Mouse (Mus musculus): ENCODE measurements around the gene Capn15. TPM values are rescaled to one million over a fixed set of nuclear protein-coding genes. Genes with fewer than 3 reads are reported as not detected.
A peak's percentile ranks its signal among the peaks of the same experiment; 100 is the strongest.

Capn15 gene
- 32.5 and 32.6 TPM in 2 replicates for polyA plus RNA-seq (2016; fragmentation: Nextera tagmentation; extraction: Ambion mirVana)

DNA sequence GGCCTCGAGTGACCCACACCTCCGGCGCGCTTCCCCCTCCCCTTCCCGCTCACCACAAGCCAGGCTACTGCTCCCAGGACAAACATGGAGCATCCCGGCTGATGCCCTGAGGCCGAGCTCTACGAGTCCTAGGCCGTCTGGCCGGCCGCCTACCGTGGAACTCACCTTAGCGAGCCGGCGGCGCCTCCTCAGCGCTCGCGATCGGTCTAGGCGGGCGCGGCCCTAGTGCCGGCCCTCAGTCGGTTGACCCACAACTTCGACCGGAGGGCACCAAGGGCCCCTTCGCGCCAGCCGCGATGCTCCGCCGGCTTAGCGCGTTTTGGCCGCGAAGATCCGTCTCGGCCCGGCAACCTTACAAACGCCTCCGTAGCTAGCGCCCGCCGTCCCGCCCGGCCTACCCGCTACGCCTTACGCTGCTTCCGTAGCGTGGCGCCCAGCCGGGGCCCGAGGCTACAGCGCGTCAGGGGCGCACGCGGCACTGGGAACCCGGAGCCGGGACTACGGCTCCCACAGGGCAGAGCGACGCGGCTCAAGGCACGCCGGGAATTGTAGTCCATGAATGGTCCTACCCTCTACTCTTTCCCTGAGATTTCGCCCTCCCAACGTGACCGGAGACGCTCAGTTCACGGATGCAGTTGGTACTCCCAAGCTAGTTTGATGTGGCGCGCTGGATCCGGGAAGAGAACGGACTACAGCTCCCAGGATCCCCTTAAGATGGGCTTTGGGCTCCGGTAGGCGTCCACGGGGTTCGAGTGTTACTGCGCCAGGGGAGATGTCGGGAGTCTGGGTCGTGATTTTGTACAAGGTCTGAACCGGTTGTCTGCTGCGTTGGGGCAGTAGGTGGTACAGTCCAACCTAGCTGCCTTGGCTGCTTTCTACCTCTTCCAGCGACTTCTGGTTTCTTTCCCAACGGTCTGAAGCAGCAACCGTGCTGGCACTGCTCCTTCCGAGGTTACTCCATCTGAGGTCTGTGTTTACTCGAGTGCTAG, at the start of gene Capn15:
Gene Capn15, minus strand, starts transcription at position 491 of the 989 bp plus-strand sequence.
- Histone ChIP-seq H3K4me2 (replicated peaks) (peak within 1 kb of the TSS; percentile 74), H3K27ac (peak within 1 kb of the TSS; percentile 91), H3K9ac (peak within 1 kb of the TSS; percentile 91), H3K27me3 (no peaks in the 10 kb centered on the region), H3K9me3 (replicated peaks) (no peaks in the 10 kb centered on the region), H3K4me1 (peaks cover 29% of the 10 kb centered on the region), H3K4me3 (peak within 1 kb of the TSS; percentile 84), H3K36me3 (peaks cover 31% of the 10 kb centered on the region)
- peak; percentile 99 for ATAC-seq (ENCODE audit: low FRiP score)
- WGBS, result under 1% methylated on average over 90 of the region's 91 CpGs

DNA sequence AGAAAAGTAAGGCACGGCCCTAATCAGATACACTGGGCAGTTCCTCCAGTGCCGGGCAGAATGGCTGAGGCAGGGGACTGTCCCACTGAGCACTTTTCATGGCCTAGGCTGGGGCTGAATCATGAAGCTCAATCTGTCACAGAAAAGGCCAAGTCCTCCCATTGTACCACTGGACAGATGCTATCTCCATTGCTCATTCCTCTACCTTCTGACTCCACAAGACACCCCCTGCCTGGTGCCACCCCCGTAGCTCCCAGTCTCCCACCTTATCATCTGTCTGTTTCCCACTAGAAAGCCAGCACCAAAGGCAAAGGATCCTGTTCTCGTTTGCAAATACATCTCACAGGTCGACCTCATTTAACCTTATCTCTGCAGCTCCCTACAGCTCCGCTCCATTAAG, 46.4 kb upstream of the Capn15 start:
- 88% methylated on average over 6 of the region's 6 CpGs for WGBS
- no peaks in the 10 kb centered on the region for H3K27me3 ChIP-seq
- no peak overlapping the region for H3K4me2 ChIP-seq (replicated peaks)
- no peak overlapping the region for H3K4me3 ChIP-seq
- H3K9me3 ChIP-seq (replicated peaks), result no peaks in the 10 kb centered on the region
- H3K36me3 ChIP-seq, result peaks cover 49% of the 10 kb centered on the region
- H3K27ac ChIP-seq, result no peak overlapping the region
- H3K4me1 ChIP-seq, result no peaks in the 10 kb centered on the region
- ATAC-seq (ENCODE audit: low FRiP score), result no peak
- H3K9ac ChIP-seq, result no peak overlapping the region

DNA sequence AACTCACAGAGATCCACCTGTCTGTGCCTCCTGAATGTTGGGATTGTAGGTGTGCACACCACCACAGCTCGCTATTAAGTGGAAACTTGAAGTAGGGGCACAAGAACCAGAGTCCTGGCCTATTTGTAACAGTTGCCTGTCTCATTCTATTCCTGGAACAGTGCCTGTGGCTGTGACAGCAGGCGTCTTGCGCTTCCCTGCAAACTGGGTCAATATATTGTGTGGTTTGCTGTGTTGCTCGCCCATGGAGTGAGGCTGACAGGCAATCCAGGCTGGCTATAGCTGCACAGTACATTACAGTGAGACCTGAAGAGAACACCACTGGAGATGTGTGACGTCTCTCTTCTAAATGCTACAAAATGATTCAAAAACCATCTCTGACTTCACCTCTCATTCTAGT, 46.0 kb upstream of the Capn15 start:
- H3K36me3 ChIP-seq, result peaks cover 46% of the 10 kb centered on the region
- H3K4me3 ChIP-seq, result no peak overlapping the region
- no peak overlapping the region for H3K4me2 ChIP-seq (replicated peaks)
- no peak for ATAC-seq (ENCODE audit: low FRiP score)
- H3K4me1 ChIP-seq, result no peaks in the 10 kb centered on the region
- H3K27me3 ChIP-seq, result no peaks in the 10 kb centered on the region
- no peak overlapping the region for H3K9ac ChIP-seq
- no peak overlapping the region for H3K27ac ChIP-seq
- no peaks in the 10 kb centered on the region for H3K9me3 ChIP-seq (replicated peaks)
- 92% methylated on average over 5 of the region's 5 CpGs for WGBS

DNA sequence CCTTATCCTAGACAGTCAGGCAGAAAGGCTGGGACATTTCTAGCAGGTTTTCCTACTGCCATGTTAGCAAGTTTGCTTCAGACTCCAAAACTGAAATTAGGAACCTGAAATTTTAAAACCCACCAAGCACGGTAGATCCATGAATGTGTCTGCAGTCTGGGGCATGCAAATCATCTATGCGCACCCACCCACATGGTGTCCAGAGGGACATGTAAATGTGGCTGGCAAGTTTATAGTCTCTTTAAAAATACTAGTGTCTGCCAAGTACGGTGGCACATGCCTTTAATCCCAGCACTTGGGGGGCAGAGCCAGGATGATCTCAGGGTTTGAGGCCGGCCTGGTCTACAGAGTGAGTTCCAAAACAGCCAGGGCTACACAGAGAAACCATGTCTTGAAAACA, 42.7 kb upstream of the Capn15 start:
- Histone ChIP-seq H3K4me1 (no peaks in the 10 kb centered on the region), H3K9me3 (replicated peaks) (no peaks in the 10 kb centered on the region), H3K36me3 (peaks cover 45% of the 10 kb centered on the region), H3K9ac (no peak overlapping the region), H3K27ac (no peak overlapping the region), H3K27me3 (no peaks in the 10 kb centered on the region), H3K4me3 (no peak overlapping the region), H3K4me2 (replicated peaks) (no peak overlapping the region)
- 94% methylated on average over 4 of the region's 4 CpGs for WGBS
- no peak for ATAC-seq (ENCODE audit: low FRiP score)

DNA sequence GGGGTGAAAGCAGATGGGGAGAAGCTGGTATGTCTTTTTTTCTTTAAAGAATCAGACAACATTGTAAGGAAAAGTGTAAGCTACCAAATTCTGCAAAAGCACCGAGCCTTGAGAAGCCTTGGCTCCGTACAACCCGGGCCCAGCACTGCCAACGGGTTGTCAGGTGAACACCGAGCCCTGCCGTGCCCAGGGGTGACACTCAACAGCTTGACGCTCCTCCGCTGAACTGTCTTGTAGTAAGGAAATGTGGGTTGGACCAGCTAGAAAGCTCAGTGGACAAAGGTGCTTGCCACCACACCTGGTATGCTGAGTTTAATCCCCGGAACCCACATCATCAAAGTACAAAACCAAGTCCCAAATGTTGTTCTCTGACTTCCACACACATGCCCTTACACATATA, 39.1 kb upstream of the Capn15 start:
- ATAC-seq (ENCODE audit: low FRiP score), result no peak
- peaks cover 38% of the 10 kb centered on the region for H3K36me3 ChIP-seq
- no peaks in the 10 kb centered on the region for H3K27me3 ChIP-seq
- no peaks in the 10 kb centered on the region for H3K4me1 ChIP-seq
- H3K9ac ChIP-seq, result no peak overlapping the region
- WGBS, result 94% methylated on average over 9 of the region's 9 CpGs
- no peak overlapping the region for H3K27ac ChIP-seq
- no peak overlapping the region for H3K4me2 ChIP-seq (replicated peaks)
- H3K4me3 ChIP-seq, result no peak overlapping the region
- H3K9me3 ChIP-seq (replicated peaks), result no peaks in the 10 kb centered on the region

DNA sequence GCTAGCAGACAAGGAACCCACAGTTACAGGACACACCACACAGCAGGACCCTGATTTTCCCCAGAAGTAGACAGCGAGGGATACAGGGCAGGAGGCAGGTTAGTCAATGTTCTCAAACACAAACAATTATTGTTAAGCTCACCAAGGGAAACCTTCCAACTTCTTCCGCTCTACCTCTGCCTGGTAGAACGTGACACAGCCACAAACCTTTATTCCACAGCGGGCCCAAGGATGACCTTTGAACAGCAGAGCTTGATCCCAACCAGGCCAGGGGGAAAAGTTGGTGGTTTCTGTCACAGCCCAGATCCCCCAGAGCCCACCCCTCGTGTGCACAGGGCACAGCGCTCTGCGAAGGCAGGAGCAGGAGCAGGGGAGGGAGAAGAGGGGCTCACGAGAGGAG, 38.4 kb upstream of the Capn15 start:
- H3K9ac ChIP-seq, result no peak overlapping the region
- no peaks in the 10 kb centered on the region for H3K4me1 ChIP-seq
- no peak overlapping the region for H3K4me2 ChIP-seq (replicated peaks)
- no peak for ATAC-seq (ENCODE audit: low FRiP score)
- H3K9me3 ChIP-seq (replicated peaks), result no peaks in the 10 kb centered on the region
- H3K36me3 ChIP-seq, result peaks cover 38% of the 10 kb centered on the region
- WGBS, result 94% methylated on average over 8 of the region's 8 CpGs
- no peaks in the 10 kb centered on the region for H3K27me3 ChIP-seq
- no peak overlapping the region for H3K27ac ChIP-seq
- no peak overlapping the region for H3K4me3 ChIP-seq

DNA sequence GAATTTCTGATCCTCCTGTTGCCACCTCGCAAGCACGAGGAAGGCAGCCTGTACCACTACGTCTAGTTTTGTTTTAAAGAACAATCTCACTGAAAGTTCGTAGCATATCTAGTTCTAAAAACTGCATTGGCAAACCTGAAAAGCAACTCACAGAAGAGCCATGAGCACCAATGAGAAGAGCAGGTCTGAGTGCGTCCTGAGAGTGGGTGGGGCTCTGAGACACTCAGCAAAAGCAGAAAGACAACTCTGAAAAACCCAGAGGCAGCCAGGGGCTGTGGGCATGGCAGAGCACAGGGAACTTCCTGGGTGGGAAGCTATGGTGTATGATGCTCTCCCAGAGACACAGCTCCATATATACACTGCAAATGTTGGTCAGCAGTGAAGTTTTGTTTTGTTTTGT, 37.6 kb upstream of the Capn15 start:
- WGBS, result 94% methylated on average over 5 of the region's 5 CpGs
- Histone ChIP-seq H3K9ac (no peak overlapping the region), H3K4me2 (replicated peaks) (no peak overlapping the region)

DNA sequence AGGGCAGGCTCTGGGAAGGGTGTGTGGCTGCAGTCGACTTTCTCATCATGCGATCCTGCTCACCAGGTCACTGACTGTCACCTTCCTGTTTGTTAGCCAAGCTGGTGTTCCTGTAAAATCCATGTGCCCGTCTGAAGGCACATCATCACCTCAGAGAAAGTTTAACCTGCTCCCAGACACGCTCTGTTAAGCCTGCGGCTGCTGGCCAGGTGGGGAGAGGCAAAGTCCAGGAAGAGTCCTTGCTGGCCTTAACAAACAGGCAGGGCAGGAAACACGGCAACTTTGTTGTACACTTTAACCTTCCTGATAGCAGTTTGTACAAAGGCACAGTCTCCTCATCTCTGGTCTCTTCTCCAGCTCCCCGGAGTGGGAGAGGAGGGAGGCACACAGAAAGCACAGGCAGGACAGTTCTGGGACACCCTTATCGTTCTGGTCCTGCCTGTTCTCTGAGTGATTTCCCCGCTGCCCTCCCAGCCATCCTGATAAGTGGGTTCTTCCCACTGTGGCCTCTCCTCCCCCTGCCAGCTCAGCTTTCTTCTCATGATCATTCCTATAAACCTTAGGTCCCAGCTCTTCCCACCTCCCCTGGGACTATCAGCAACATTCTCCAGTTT, 36.2 kb upstream of the Capn15 start:
- Histone ChIP-seq H3K4me3 (no peak overlapping the region), H3K27me3 (no peaks in the 10 kb centered on the region), H3K4me1 (no peaks in the 10 kb centered on the region), H3K9me3 (replicated peaks) (no peaks in the 10 kb centered on the region), H3K27ac (no peak overlapping the region), H3K36me3 (peaks cover 40% of the 10 kb centered on the region), H3K4me2 (replicated peaks) (no peak overlapping the region), H3K9ac (no peak overlapping the region)
- no peak for ATAC-seq (ENCODE audit: low FRiP score)
- 85% methylated on average over 9 of the region's 9 CpGs for WGBS

More for the DNA sequence above, 37.6 kb upstream of the Capn15 start:
- peaks cover 45% of the 10 kb centered on the region for H3K36me3 ChIP-seq
- H3K27ac ChIP-seq, result no peak overlapping the region
- no peaks in the 10 kb centered on the region for H3K4me1 ChIP-seq
- no peaks in the 10 kb centered on the region for H3K27me3 ChIP-seq
- H3K9me3 ChIP-seq (replicated peaks), result no peaks in the 10 kb centered on the region
- no peak overlapping the region for H3K4me3 ChIP-seq
- no peak for ATAC-seq (ENCODE audit: low FRiP score)

DNA sequence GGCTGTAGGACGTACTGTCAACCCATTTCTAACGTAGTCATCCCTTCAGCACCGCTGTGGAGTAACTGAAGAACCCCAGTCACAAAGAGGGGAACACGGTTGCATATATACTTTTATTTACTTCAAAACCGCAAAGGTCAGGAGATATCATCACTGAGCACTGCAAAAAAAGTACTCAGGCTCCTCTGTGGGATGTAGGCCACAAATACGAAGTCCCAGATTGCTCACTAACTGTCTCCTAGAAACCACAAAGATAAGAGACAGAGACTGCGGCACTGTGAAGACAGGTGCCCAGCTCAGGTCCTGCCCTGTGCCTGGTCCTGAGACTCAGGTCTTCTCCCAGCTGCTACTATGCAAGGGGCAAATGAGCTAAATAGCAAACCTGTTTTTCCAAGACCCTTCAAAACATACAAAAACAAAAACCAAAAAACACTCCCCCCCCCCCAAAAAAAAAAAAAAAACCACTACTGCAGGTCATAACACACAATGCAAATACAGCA, 35.3 kb upstream of the Capn15 start:
- H3K36me3 ChIP-seq, result peaks cover 37% of the 10 kb centered on the region
- no peaks in the 10 kb centered on the region for H3K27me3 ChIP-seq
- no peaks in the 10 kb centered on the region for H3K9me3 ChIP-seq (replicated peaks)
- 94% methylated on average over 7 of the region's 7 CpGs for WGBS
- H3K4me3 ChIP-seq, result no peak overlapping the region
- H3K27ac ChIP-seq, result no peak overlapping the region
- no peak overlapping the region for H3K9ac ChIP-seq
- H3K4me2 ChIP-seq (replicated peaks), result no peak overlapping the region
- H3K4me1 ChIP-seq, result no peaks in the 10 kb centered on the region
- no peak for ATAC-seq (ENCODE audit: low FRiP score)

DNA sequence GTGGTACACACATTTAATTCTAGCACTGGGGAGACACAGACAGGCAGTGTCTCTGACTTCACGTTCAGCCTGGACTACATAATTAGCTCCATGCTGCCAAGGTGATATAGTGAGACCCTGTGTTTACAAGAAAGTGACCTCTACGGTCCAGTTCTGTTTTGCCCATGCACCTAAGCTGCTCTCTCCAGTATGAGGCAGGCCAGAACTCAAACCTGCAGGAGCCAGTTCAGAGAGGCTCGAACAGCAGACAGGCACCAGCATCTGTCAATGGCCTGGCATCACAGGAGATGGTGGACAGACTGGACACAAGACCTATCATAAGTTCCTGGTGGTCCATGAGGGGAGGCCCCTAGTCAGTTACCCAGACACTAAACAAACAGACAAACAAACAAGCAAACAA, 32.8 kb upstream of the Capn15 start:
- H3K27ac ChIP-seq, result no peak overlapping the region
- H3K4me2 ChIP-seq (replicated peaks), result no peak overlapping the region
- peaks cover 39% of the 10 kb centered on the region for H3K36me3 ChIP-seq
- H3K27me3 ChIP-seq, result no peaks in the 10 kb centered on the region
- no peaks in the 10 kb centered on the region for H3K4me1 ChIP-seq
- WGBS, result 86% methylated on average over 3 of the region's 3 CpGs
- ATAC-seq (ENCODE audit: low FRiP score), result no peak
- no peak overlapping the region for H3K4me3 ChIP-seq
- H3K9me3 ChIP-seq (replicated peaks), result no peaks in the 10 kb centered on the region
- H3K9ac ChIP-seq, result no peak overlapping the region

DNA sequence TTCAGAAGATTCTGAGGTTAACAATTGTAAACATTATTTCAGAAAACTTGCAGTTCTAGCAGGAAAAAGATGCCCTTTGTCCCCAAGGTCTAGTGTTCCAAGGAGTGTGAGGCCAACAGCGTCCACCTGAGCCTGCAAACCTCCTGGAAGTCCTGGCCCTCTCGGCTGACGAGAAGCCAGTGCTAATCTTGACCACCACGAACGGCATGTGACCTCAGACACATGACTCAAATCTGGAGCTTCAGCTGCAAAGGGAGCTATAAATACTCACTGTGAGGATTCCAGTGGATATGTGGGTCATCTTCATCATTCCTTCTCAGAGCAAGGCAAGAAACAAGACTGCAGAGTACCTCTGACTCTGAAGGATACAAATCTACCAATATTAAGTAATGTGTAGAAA, 32.4 kb upstream of the Capn15 start:
- H3K4me1 ChIP-seq, result no peaks in the 10 kb centered on the region
- no peak overlapping the region for H3K27ac ChIP-seq
- no peak overlapping the region for H3K4me3 ChIP-seq
- H3K36me3 ChIP-seq, result peaks cover 41% of the 10 kb centered on the region
- 86% methylated on average over 5 of the region's 5 CpGs for WGBS
- H3K9me3 ChIP-seq (replicated peaks), result no peaks in the 10 kb centered on the region
- no peak overlapping the region for H3K4me2 ChIP-seq (replicated peaks)
- no peaks in the 10 kb centered on the region for H3K27me3 ChIP-seq
- no peak for ATAC-seq (ENCODE audit: low FRiP score)
- H3K9ac ChIP-seq, result no peak overlapping the region

DNA sequence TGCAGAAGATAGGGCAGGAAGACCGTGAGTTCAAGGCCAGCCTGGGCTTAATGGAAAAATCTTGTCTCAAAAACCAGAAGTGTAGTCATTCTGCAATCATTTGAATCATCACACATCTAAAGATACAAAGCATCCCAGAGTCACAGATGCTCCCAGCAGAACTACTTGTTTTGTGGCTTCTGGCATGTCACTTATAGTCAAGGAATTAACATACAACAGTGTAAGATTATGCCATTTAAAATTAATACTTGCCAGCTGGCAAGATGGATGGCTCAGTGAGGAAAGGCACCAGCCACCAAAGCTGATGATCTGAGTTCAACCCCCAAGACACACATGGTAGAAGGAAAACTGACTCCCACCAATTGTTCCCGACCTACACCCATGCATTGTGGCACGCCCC, 31.4 kb upstream of the Capn15 start:
- no peaks in the 10 kb centered on the region for H3K27me3 ChIP-seq
- H3K36me3 ChIP-seq, result peaks cover 49% of the 10 kb centered on the region
- H3K4me3 ChIP-seq, result no peak overlapping the region
- H3K27ac ChIP-seq, result no peak overlapping the region
- no peak overlapping the region for H3K9ac ChIP-seq
- ATAC-seq (ENCODE audit: low FRiP score), result no peak
- H3K4me1 ChIP-seq, result peaks cover 2% of the 10 kb centered on the region; the same call in 1 of the 2 replicates
- 82% methylated on average over 3 of the region's 3 CpGs for WGBS
- no peak overlapping the region for H3K4me2 ChIP-seq (replicated peaks)
- H3K9me3 ChIP-seq (replicated peaks), result no peaks in the 10 kb centered on the region

Data from hindbrain, embryonic 12.5 days (tissue).